Mouse (Mus musculus) hindbrain, embryonic 16.5 days (tissue): ENCODE measurements around the gene Gltp. TPM values are rescaled to one million over a fixed set of nuclear protein-coding genes. Genes with fewer than 3 reads are reported as not detected.

Experiments
- ATAC-seq: fragments of 200-750 bp; cut with Nextera tagmentation; 2 replicates; pipeline ENCODE4 v1.8.0; 2017; ENCODE audit warnings: moderate TSS enrichment, moderate library complexity
- H3K27ac ChIP-seq: fragments of 300-500 bp; sonication (generic); 2 replicates; pipeline ENCODE4 v1.5.1; 2014; ENCODE audit warnings: low read depth, mild to moderate bottlenecking, control low read depth, low read length, moderate library complexity
- H3K27me3 ChIP-seq: fragments of 300-500 bp; sonication (generic); replicated peaks from 2 replicates; pipeline ENCODE4 v1.6.1; 2014; ENCODE audit warnings: low read length; ENCODE audit not compliant: control insufficient read depth, insufficient read depth
- H3K36me3 ChIP-seq: fragments of 300-500 bp; sonication (generic); 2 replicates; pipeline ENCODE4 v1.6.1; 2014; ENCODE audit warnings: mild to moderate bottlenecking, low read length, moderate library complexity, mixed read lengths; ENCODE audit not compliant: control insufficient read depth, insufficient read depth
- H3K4me1 ChIP-seq: fragments of 300-500 bp; sonication (generic); 2 replicates; pipeline ENCODE4 v1.6.1; 2014; ENCODE audit warnings: low read depth, low read length; ENCODE audit not compliant: control insufficient read depth, insufficient read depth
- H3K4me2 ChIP-seq: fragments of 300-500 bp; sonication (generic); 2 replicates; pipeline ENCODE4 v1.6.1; 2014; ENCODE audit warnings: mild to moderate bottlenecking, low read length, control low read depth, moderate library complexity
- H3K4me3 ChIP-seq: fragments of 300-500 bp; sonication (generic); 2 replicates; pipeline ENCODE4 v1.5.1; 2014; ENCODE audit warnings: mild to moderate bottlenecking, low read length, control low read depth, moderate library complexity
- H3K9ac ChIP-seq: fragments of 300-500 bp; sonication (generic); 2 replicates; pipeline ENCODE4 v1.6.1; 2014; ENCODE audit warnings: low read depth, mild to moderate bottlenecking, control low read depth, low read length, moderate library complexity
- H3K9me3 ChIP-seq: fragments of 300-500 bp; sonication (generic); 2 replicates; pipeline ENCODE4 v1.6.1; 2014; ENCODE audit warnings: mild to moderate bottlenecking, low read length, moderate library complexity; ENCODE audit not compliant: control insufficient read depth
- WGBS: fragments of 180-500 bp; shearing (Covaris S2); extraction: QIAGEN DNeasy Blood & Tissue Kit; methylation state at CpG from one replicate; pipeline ENCODE4 v1.1.7; 2014; 5-methylcytosine and 5-hydroxymethylcytosine counted together
- polyA plus RNA-seq: library from polyadenylated mRNA; unstranded; fragments of >200 nt; fragmentation: Nextera tagmentation; extraction: Ambion mirVana; gene quantifications from 2 replicates; pipeline ENCODE4 v1.2.1, GENCODE M21; 2015

Gltp gene
- polyA plus RNA-seq, 1 experiment from 2014 or later: 53.4 TPM

DNA sequence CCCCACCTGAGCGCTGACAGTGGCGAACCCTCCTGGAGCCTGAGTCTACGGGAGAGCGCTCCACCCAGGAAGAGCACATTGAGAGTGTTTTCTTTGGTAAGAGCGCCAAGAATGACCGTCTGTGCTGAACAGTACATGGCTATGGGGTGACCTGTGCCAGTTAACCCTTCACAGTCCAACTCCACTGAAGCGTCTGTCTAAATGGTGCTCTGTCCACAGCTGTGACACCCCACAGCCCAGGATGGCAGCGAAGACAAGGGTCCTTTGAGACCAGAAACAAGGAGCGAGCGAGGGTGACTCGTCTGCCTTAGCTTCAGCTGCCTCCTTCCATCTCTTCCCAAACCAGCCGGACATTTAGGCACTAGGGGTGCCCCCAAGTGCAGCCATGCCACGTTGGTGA is 2.1 kb downstream of the Gltp start:
- no peak for ATAC-seq
- no peaks in the 10 kb centered on the region for H3K36me3 ChIP-seq

DNA sequence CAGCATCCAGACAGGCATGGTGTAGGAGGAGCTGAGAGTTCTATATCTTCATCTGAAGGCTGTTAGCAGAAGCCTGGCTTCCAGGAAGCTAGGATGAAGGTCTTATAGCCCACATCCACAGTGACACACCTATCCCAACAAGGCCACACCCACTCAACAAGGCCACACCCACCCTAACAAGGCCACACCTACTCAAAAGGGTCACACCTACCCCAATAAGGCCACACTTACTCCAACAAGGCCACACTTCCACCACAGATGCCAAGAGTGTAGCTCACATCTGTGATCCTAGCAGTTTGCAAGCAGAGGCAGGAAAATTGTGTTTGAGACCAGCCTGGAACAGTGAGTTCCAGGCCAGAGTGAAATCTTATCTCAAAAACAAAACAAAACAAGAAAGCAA is 2.9 kb downstream of the Gltp start:
- no peak overlapping the region for H3K4me3 ChIP-seq
- no peaks in the 10 kb centered on the region for H3K9me3 ChIP-seq
- H3K27ac ChIP-seq: no peak overlapping the region
- peaks cover 18% of the 10 kb centered on the region for H3K4me1 ChIP-seq
- no peak for ATAC-seq
- H3K36me3 ChIP-seq: no peaks in the 10 kb centered on the region
- no peak overlapping the region for H3K9ac ChIP-seq
- H3K4me2 ChIP-seq: no peak overlapping the region
- no peaks in the 10 kb centered on the region for H3K27me3 ChIP-seq

More for the DNA sequence above, 2.1 kb downstream of the Gltp start:
- H3K9me3 ChIP-seq: no peaks in the 10 kb centered on the region
- no peak overlapping the region for H3K9ac ChIP-seq
- H3K4me1 ChIP-seq: peaks cover 18% of the 10 kb centered on the region
- no peaks in the 10 kb centered on the region for H3K27me3 ChIP-seq
- H3K27ac ChIP-seq: no peak overlapping the region
- no peak overlapping the region for H3K4me3 ChIP-seq
- WGBS: 79% methylated on average over 13 of the region's 13 CpGs
- H3K4me2 ChIP-seq: peak overlapping the region; percentile 21; the same call in 1 of the 2 replicates

DNA sequence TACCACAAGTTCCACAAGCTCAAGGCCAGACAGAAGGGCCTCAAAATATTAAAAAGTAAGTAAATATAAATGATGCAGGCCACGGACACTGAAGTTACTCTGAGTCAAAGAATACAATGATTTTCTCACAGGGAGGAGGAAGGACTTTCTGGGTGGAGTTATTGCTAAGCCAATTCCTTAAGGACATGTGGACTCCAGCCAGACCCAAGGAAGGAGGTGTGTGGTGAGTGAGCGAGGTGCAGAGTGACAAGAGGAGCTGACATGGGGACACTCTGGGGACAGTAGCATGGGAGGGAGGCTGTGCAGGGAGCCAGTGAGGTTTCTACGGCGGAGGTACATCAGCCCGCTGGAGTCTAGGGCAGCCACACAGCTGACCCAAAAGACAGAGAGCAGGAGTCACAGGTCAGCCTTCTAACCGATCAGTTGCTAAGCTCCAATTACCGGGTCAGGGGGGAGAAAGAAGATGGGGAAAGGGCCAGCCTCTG is 4.0 kb downstream of the Gltp start:
- ATAC-seq: no peak
- H3K36me3 ChIP-seq: no peaks in the 10 kb centered on the region
- H3K27me3 ChIP-seq: no peaks in the 10 kb centered on the region
- no peak overlapping the region for H3K9ac ChIP-seq
- H3K27ac ChIP-seq: no peak overlapping the region
- peaks cover 18% of the 10 kb centered on the region for H3K4me1 ChIP-seq
- H3K4me2 ChIP-seq: no peak overlapping the region
- WGBS: 74% methylated on average over 7 of the region's 7 CpGs
- H3K4me3 ChIP-seq: no peak overlapping the region
- no peaks in the 10 kb centered on the region for H3K9me3 ChIP-seq

DNA sequence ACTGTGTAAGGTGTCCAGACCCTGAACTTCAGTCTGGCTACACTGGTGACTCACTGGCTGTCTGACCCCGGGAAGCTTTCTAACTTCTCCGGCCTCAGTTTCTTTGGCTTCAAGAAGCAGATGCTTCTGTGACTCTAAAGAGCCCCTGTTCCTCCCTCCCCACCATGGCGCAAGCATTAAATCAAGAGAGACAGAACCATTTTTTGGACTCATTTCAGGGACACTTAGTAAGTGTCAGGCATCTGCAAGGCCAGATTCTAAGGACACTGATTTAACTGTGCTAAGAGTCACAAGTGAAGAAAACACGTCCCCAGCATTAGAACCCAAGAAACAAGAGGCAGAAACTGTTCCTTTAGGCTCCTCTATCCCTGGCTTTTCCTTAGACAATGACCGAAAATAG is 4.8 kb downstream of the Gltp start:
- H3K27ac ChIP-seq: no peak overlapping the region
- H3K36me3 ChIP-seq: no peaks in the 10 kb centered on the region
- no peak for ATAC-seq
- no peaks in the 10 kb centered on the region for H3K9me3 ChIP-seq
- H3K4me2 ChIP-seq: no peak overlapping the region
- H3K27me3 ChIP-seq: no peaks in the 10 kb centered on the region
- H3K4me3 ChIP-seq: no peak overlapping the region
- WGBS: 92% methylated on average over 5 of the region's 5 CpGs
- no peak overlapping the region for H3K9ac ChIP-seq
- H3K4me1 ChIP-seq: peaks cover 17% of the 10 kb centered on the region

DNA sequence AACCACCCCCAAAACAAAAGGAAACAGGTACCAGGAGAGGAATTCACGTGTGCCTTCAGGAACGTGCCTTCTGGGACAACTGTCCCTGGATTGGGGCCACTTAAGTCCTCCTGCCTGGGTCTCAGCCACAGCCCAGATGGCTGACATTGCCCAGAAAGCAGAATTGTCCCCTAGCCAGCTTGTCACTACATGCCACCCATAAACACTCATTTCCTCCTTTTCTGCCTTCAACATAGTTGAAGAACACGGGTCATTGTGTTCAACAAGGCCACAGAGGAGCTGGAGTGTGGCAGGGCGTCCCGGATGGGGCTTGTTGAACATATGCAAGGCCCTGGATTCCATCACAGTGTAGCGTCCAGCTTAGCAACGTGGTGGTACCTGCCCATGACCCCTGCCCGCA is 9.1 kb downstream of the Gltp start:
- no peaks in the 10 kb centered on the region for H3K9me3 ChIP-seq
- WGBS: 82% methylated on average over 8 of the region's 8 CpGs
- no peaks in the 10 kb centered on the region for H3K27me3 ChIP-seq
- no peak overlapping the region for H3K27ac ChIP-seq
- no peak overlapping the region for H3K4me2 ChIP-seq
- ATAC-seq: no peak
- H3K9ac ChIP-seq: no peak overlapping the region
- no peak overlapping the region for H3K4me3 ChIP-seq
- H3K4me1 ChIP-seq: peaks cover 7% of the 10 kb centered on the region
- peaks cover 3% of the 10 kb centered on the region for H3K36me3 ChIP-seq

DNA sequence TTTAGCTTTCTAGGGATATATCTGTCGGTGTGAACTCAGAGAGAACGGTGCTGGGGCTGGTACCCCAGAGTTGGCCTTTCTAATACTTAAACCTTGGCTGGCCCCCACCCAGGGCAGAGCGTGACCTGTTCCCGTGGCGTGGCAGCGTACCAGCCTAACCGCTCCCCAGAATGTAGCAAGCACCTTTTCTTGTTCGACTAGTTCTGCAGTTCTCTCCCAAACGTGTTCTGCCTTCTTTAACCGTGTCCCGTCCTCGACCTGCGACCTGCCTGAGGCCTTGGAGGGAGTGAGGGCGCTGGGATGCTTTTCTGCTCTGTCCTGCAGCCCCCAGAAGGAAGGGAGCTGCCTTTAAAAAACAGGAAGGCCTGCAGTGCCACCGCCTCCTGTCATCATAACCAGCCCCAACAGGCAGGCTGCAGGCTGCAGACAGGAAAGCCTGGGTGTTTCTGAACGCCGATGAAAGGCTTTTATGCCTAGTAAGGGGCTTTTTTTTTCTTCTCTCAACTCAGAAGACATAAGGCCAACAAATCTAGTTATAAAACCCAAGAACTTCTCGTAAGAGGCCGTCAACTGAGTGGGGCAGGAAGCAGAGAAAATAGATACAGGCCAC is 10.0 kb downstream of the Gltp start:
- WGBS: 81% methylated on average over 19 of the region's 19 CpGs
- no peak for ATAC-seq
- H3K27me3 ChIP-seq: no peaks in the 10 kb centered on the region

DNA sequence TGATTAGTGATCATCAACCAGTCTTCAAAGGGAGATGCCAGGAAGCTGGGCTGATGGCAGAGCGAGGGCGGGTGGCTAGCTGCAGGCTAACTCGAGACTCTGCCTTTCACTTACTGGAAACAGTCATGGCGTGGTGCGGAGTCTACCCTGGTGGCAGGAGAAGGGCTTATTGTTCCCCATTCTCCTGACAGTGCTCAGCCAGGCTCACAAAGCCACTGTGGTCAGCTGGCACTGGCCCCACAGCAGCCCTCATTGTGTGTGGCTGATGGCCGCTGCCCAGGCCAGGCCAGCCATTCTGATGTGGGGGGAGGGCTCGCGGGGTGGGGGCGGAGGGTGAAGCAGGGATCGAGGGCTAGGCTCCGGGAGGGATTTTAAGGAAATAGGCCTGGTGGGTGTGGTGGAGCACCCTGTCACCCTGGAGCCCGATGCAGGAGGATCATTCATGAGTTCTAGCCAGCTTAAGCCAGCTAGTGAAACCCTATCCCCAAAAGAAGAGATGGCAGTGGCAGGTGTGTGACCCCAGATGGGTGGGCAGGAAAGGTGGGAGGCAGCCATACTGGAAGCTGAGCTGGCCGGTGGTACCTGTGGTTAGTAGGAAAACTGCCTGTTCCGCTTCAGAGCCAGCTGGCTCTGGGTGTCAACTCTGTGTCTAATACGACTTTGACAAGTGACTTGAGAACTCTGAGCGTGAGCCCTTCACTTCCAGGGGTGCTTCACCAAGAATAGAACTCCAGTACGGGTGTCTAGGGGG is 10.8 kb downstream of the Gltp start:
- no peak overlapping the region for H3K9ac ChIP-seq
- 58% methylated on average over 17 of the region's 17 CpGs for WGBS
- H3K36me3 ChIP-seq: peaks cover 7% of the 10 kb centered on the region
- peaks cover 7% of the 10 kb centered on the region for H3K4me1 ChIP-seq
- ATAC-seq: peak; percentile 79; the same call in 1 of the 2 replicates
- no peak overlapping the region for H3K4me2 ChIP-seq
- H3K9me3 ChIP-seq: no peaks in the 10 kb centered on the region
- H3K4me3 ChIP-seq: no peak overlapping the region
- no peaks in the 10 kb centered on the region for H3K27me3 ChIP-seq
- no peak overlapping the region for H3K27ac ChIP-seq

More for the DNA sequence above, 10.0 kb downstream of the Gltp start:
- peaks cover 7% of the 10 kb centered on the region for H3K36me3 ChIP-seq
- H3K4me3 ChIP-seq: no peak overlapping the region
- no peaks in the 10 kb centered on the region for H3K9me3 ChIP-seq
- no peak overlapping the region for H3K9ac ChIP-seq
- peaks cover 7% of the 10 kb centered on the region for H3K4me1 ChIP-seq
- H3K4me2 ChIP-seq: no peak overlapping the region
- no peak overlapping the region for H3K27ac ChIP-seq

DNA sequence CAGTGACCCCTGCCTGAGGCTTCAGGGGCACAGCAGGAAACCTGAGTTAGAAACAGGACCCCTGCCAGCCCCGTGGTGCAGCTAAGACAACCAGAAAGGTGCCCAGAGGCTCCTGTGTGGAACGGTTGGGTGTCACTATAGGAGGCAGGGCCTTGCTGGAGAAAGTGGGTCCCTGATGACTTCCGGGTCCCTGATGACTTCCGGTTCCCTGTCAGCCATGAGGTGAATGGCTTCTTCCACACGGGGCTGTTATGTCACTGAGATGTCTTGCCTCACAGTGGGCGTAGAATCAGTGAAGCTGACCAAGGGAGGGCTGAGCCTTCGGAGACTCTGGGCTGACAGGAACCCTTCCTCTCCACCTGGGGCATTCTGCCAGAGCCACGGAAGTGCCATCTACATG is 16.2 kb downstream of the Gltp start:
- H3K27me3 ChIP-seq: no peaks in the 10 kb centered on the region
- no peak for ATAC-seq
- no peak overlapping the region for H3K4me2 ChIP-seq
- H3K4me3 ChIP-seq: no peak overlapping the region
- WGBS: 78% methylated on average over 8 of the region's 8 CpGs
- H3K27ac ChIP-seq: no peak overlapping the region
- H3K4me1 ChIP-seq: peaks cover 1% of the 10 kb centered on the region
- H3K9ac ChIP-seq: no peak overlapping the region
- no peaks in the 10 kb centered on the region for H3K9me3 ChIP-seq
- H3K36me3 ChIP-seq: peaks cover 7% of the 10 kb centered on the region

DNA sequence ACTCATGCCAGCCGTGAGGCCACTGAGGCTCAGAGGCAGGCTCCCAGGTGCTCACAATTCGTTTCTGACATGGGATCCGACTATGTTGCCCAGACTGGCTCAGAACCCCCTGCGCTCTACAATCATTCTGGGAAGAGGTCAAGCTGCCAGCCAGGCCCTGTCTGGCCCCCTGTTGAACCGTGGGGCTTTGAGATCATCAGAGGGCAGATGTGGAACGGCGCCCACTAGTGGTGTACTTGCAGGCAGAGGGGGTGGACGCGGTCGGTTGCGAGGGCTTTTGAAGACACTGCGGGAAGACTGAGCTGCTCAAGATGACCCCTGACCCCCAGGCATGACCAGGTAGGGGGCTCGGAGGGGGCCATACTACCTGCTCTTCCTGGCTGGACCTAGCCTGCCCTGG is 17.7 kb downstream of the Gltp start:
- Histone ChIP-seq H3K4me2 (no peak overlapping the region), H3K36me3 (peaks cover 7% of the 10 kb centered on the region), H3K9ac (no peak overlapping the region), H3K4me3 (no peak overlapping the region), H3K27ac (no peak overlapping the region), H3K27me3 (no peaks in the 10 kb centered on the region), H3K9me3 (no peaks in the 10 kb centered on the region), H3K4me1 (no peaks in the 10 kb centered on the region)
- no peak for ATAC-seq
- WGBS: 83% methylated on average over 13 of the region's 13 CpGs
